In genomic region chr11:5099576-5100183, GRCm38 (mm10) we compare ENCODE assay signal across 8 mouse cellular contexts. TPM values are rescaled to one million over a fixed set of nuclear protein-coding genes. Genes with fewer than 3 reads are reported as not detected.
DNase-seq lines count a peak whose midpoint lies in the region; ATAC-seq and TF ChIP-seq lines count a peak whose summit lies in the region.

No protein-coding gene starts in this region.

- TF ChIP-seq CTCF in heart, postnatal 0 days (IDR thresholded peaks at IDR 0.05; ENCODE audit: low read depth): no peak

- H3K27me3 ChIP-seq in forebrain, embryonic 11.5 days (ENCODE audit: control insufficient read depth, insufficient read depth, low read length): no peaks in the 10 kb centered on the region
- H3K27me3 ChIP-seq in heart, postnatal 0 days (ENCODE audit: control insufficient read depth, insufficient read depth, low read length): no peaks in the 10 kb centered on the region
- H3K27me3 ChIP-seq in liver, embryonic 15.5 days: no peaks in the 10 kb centered on the region
- no peaks in the 10 kb centered on the region for H3K27me3 ChIP-seq in neural tube, embryonic 11.5 days (ENCODE audit: control insufficient read depth, insufficient read depth, low read length)
- H3K27me3 ChIP-seq in stomach, embryonic 16.5 days (ENCODE audit: control insufficient read depth, insufficient read depth, low read length): no peaks in the 10 kb centered on the region

- H3K36me3 ChIP-seq in forebrain, embryonic 11.5 days (ENCODE audit: control insufficient read depth, insufficient read depth, low read length): no peaks in the 10 kb centered on the region
- H3K36me3 ChIP-seq in heart, postnatal 0 days (replicated peaks; ENCODE audit: control insufficient read depth, insufficient read depth, low read length): peaks cover 19% of the 10 kb centered on the region; the same call in 1 of the 2 replicates
- H3K36me3 ChIP-seq in liver, embryonic 15.5 days (replicated peaks): peaks cover 17% of the 10 kb centered on the region
- H3K36me3 ChIP-seq in neural tube, embryonic 11.5 days (ENCODE audit: control insufficient read depth, insufficient read depth, low read length): no peaks in the 10 kb centered on the region; the same call in 1 of the 2 replicates
- no peaks in the 10 kb centered on the region for H3K36me3 ChIP-seq in stomach, embryonic 16.5 days (ENCODE audit: control insufficient read depth, insufficient read depth, low read length)

- ATAC-seq in forebrain, embryonic 11.5 days (replicated peaks; ENCODE audit: low FRiP score): peak; percentile 77
- ATAC-seq in heart, postnatal 0 days (ENCODE audit: insufficient read depth, low read depth): peak; percentile 71
- ATAC-seq in liver, embryonic 15.5 days (ENCODE audit: insufficient read depth): peak; percentile 59
- peak; percentile 66 for ATAC-seq in neural tube, embryonic 11.5 days (ENCODE audit: insufficient read depth, low FRiP score, low TSS enrichment)
- ATAC-seq in stomach, embryonic 16.5 days (ENCODE audit: insufficient read depth, low FRiP score): peak; percentile 78

- no peak for TF ChIP-seq EP300 in heart, postnatal 0 days (IDR thresholded peaks at IDR 0.05; ENCODE audit: low read depth)

- H3K9ac ChIP-seq in forebrain, embryonic 11.5 days (ENCODE audit: low read length): peak overlapping the region; percentile 99
- H3K9ac ChIP-seq in heart, postnatal 0 days (replicated peaks; ENCODE audit: low read depth, low read length): peak overlapping the region; percentile 96
- H3K9ac ChIP-seq in liver, embryonic 15.5 days: peak overlapping the region; percentile 98
- H3K9ac ChIP-seq in neural tube, embryonic 11.5 days (ENCODE audit: low read length): peak overlapping the region; percentile 93
- H3K9ac ChIP-seq in stomach, embryonic 16.5 days (ENCODE audit: low read length): peak overlapping the region; percentile 100

- peak overlapping the region; percentile 90 for H3K27ac ChIP-seq in forebrain, embryonic 11.5 days (ENCODE audit: low read depth, low read length)
- H3K27ac ChIP-seq in heart, postnatal 0 days (ENCODE audit: low read depth): peak overlapping the region; percentile 95
- peak overlapping the region; percentile 88 for H3K27ac ChIP-seq in liver, embryonic 15.5 days (replicated peaks)
- H3K27ac ChIP-seq in neural tube, embryonic 11.5 days (ENCODE audit: low read depth, low read length): peak overlapping the region; percentile 90
- peak overlapping the region; percentile 98 for H3K27ac ChIP-seq in stomach, embryonic 16.5 days (ENCODE audit: low read length)

- DNase-seq in CD8-positive naive resting alpha-beta T cell, adult 2 months (ENCODE audit: low read depth in 2 of 2, low spot score in 2 of 2): peak; percentile 28 to 49
- DNase-seq in c-Kit-positive CD71-negative TER-119-negative erythroid progenitor cells, embryonic 14.5 days (ENCODE audit: low read depth): peak; percentile 82
- peak; percentile 91 for DNase-seq in forebrain, embryonic 11.5 days (ENCODE audit: low spot score)
- DNase-seq in heart, postnatal 0 days (ENCODE audit: low spot score): peak; percentile 90
- peak; percentile 89 to 93 for DNase-seq in kidney, postnatal 4 days
- peak; percentile 89 for DNase-seq in neural tube, embryonic 11.5 days (ENCODE audit: low spot score)

- H3K4me3 ChIP-seq in forebrain, embryonic 11.5 days (ENCODE audit: low read depth, low read length): peak overlapping the region; percentile 100
- peak overlapping the region; percentile 95 for H3K4me3 ChIP-seq in heart, postnatal 0 days (ENCODE audit: low read depth, low read length)
- H3K4me3 ChIP-seq in liver, embryonic 15.5 days (replicated peaks): peak overlapping the region; percentile 97
- peak overlapping the region; percentile 90 for H3K4me3 ChIP-seq in neural tube, embryonic 11.5 days (ENCODE audit: low read depth, low read length)
- peak overlapping the region; percentile 97 for H3K4me3 ChIP-seq in stomach, embryonic 16.5 days (replicated peaks; ENCODE audit: low read length)

- peaks cover 3% of the 10 kb centered on the region; the same call in 1 of the 2 replicates for H3K4me1 ChIP-seq in forebrain, embryonic 11.5 days (replicated peaks; ENCODE audit: control insufficient read depth, insufficient read depth, low read length)
- peaks cover 28% of the 10 kb centered on the region for H3K4me1 ChIP-seq in heart, postnatal 0 days (ENCODE audit: control insufficient read depth, insufficient read depth)
- H3K4me1 ChIP-seq in liver, embryonic 15.5 days (replicated peaks): peaks cover 63% of the 10 kb centered on the region
- peaks cover 10% of the 10 kb centered on the region for H3K4me1 ChIP-seq in neural tube, embryonic 11.5 days (ENCODE audit: control insufficient read depth, insufficient read depth, low read length)
- peaks cover 32% of the 10 kb centered on the region for H3K4me1 ChIP-seq in stomach, embryonic 16.5 days (ENCODE audit: control insufficient read depth, insufficient read depth, low read length)

- under 1% methylated on average over 31 of the region's 31 CpGs for WGBS in forebrain, embryonic 11.5 days
- under 1% methylated on average over 30 of the region's 31 CpGs for WGBS in heart, postnatal 0 days
- WGBS in liver, embryonic 15.5 days (ENCODE audit: insufficient replicate concordance): under 1% methylated on average over 31 of the region's 31 CpGs
- WGBS in neural tube, embryonic 11.5 days: under 1% methylated on average over 21 of the region's 31 CpGs
- under 1% methylated on average over 31 of the region's 31 CpGs for WGBS in stomach, embryonic 16.5 days

- H3K4me2 ChIP-seq in forebrain, embryonic 11.5 days (ENCODE audit: low read depth, low read length, severe bottlenecking): peak overlapping the region; percentile 87
- peak overlapping the region; percentile 67 for H3K4me2 ChIP-seq in heart, postnatal 0 days (ENCODE audit: low read depth, low read length)
- peak overlapping the region; percentile 93 for H3K4me2 ChIP-seq in liver, embryonic 15.5 days
- H3K4me2 ChIP-seq in neural tube, embryonic 11.5 days (ENCODE audit: low read depth): peak overlapping the region; percentile 74
- H3K4me2 ChIP-seq in stomach, embryonic 16.5 days (ENCODE audit: low read depth, low read length): peak overlapping the region; percentile 88

- no peaks in the 10 kb centered on the region for H3K9me3 ChIP-seq in forebrain, embryonic 11.5 days (ENCODE audit: control insufficient read depth, low read length)
- H3K9me3 ChIP-seq in heart, postnatal 0 days (replicated peaks; ENCODE audit: control insufficient read depth, low read length): no peaks in the 10 kb centered on the region
- no peaks in the 10 kb centered on the region for H3K9me3 ChIP-seq in liver, embryonic 15.5 days (replicated peaks)
- H3K9me3 ChIP-seq in neural tube, embryonic 11.5 days (ENCODE audit: control insufficient read depth, low read length): no peaks in the 10 kb centered on the region
- no peaks in the 10 kb centered on the region for H3K9me3 ChIP-seq in stomach, embryonic 16.5 days (replicated peaks; ENCODE audit: control insufficient read depth, low read length)

RNA-seq across cellular contexts. Expression of gene Ewsr1, which starts 0.6 kb away (rescaled TPM):
- 509 and 539 TPM in 2 replicates for polyA plus RNA-seq in forebrain, embryonic 11.5 days (2014; fragmentation: Nextera tagmentation; extraction: Ambion mirVana)
- total RNA-seq in heart, postnatal 0 days (2014; rRNA removed; ENCODE audit: low replicate concordance): 213 and 286 TPM in 2 replicates
- polyA plus RNA-seq in heart, postnatal 0 days (2015; fragmentation: Nextera tagmentation; extraction: Ambion mirVana): 204 and 238 TPM in 2 replicates
- polyA plus RNA-seq in liver, embryonic 15.5 days (2015; fragmentation: Nextera tagmentation; extraction: Ambion mirVana): 255 and 279 TPM in 2 replicates
- 449 and 456 TPM in 2 replicates for polyA plus RNA-seq in neural tube, embryonic 11.5 days (2014; fragmentation: Nextera tagmentation; extraction: Ambion mirVana)
- polyA plus RNA-seq in stomach, embryonic 16.5 days (2015; fragmentation: Nextera tagmentation; extraction: Ambion mirVana): 530 and 537 TPM in 2 replicates

RNA-seq across cellular contexts. Expression of gene Rhbdd3, which starts 1.0 kb away (rescaled TPM):
- 26.5 and 34.4 TPM in 2 replicates for polyA plus RNA-seq in forebrain, embryonic 11.5 days (2014; fragmentation: Nextera tagmentation; extraction: Ambion mirVana)
- 17.9 and 50.4 TPM in 2 replicates for total RNA-seq in heart, postnatal 0 days (2014; rRNA removed; ENCODE audit: low replicate concordance)
- 28.5 and 28.8 TPM in 2 replicates for polyA plus RNA-seq in heart, postnatal 0 days (2015; fragmentation: Nextera tagmentation; extraction: Ambion mirVana)
- 12.0 and 13.4 TPM in 2 replicates for polyA plus RNA-seq in liver, embryonic 15.5 days (2015; fragmentation: Nextera tagmentation; extraction: Ambion mirVana)
- 21.4 and 23.8 TPM in 2 replicates for polyA plus RNA-seq in neural tube, embryonic 11.5 days (2014; fragmentation: Nextera tagmentation; extraction: Ambion mirVana)
- 24.8 and 25.2 TPM in 2 replicates for polyA plus RNA-seq in stomach, embryonic 16.5 days (2015; fragmentation: Nextera tagmentation; extraction: Ambion mirVana)

RNA-seq across cellular contexts. Expression of gene Gas2l1, which starts 34.6 kb away (rescaled TPM):
- polyA plus RNA-seq in forebrain, embryonic 11.5 days (2014; fragmentation: Nextera tagmentation; extraction: Ambion mirVana): 36.3 and 39.7 TPM in 2 replicates
- 21.9 and 28.5 TPM in 2 replicates for total RNA-seq in heart, postnatal 0 days (2014; rRNA removed; ENCODE audit: low replicate concordance)
- polyA plus RNA-seq in heart, postnatal 0 days (2015; fragmentation: Nextera tagmentation; extraction: Ambion mirVana): 11.5 and 12.0 TPM in 2 replicates
- 12.1 and 16.8 TPM in 2 replicates for polyA plus RNA-seq in liver, embryonic 15.5 days (2015; fragmentation: Nextera tagmentation; extraction: Ambion mirVana)
- 32.1 and 32.9 TPM in 2 replicates for polyA plus RNA-seq in neural tube, embryonic 11.5 days (2014; fragmentation: Nextera tagmentation; extraction: Ambion mirVana)
- 11.0 and 14.1 TPM in 2 replicates for polyA plus RNA-seq in stomach, embryonic 16.5 days (2015; fragmentation: Nextera tagmentation; extraction: Ambion mirVana)

RNA-seq across cellular contexts. Expression of gene Rasl10a, which starts 41.8 kb away (rescaled TPM):
- polyA plus RNA-seq in forebrain, embryonic 11.5 days (2014; fragmentation: Nextera tagmentation; extraction: Ambion mirVana): 0.23 and 0.99 TPM in 2 replicates
- 2.7 TPM in 1 of 2 replicates, not detected in the other for total RNA-seq in heart, postnatal 0 days (2014; rRNA removed; ENCODE audit: low replicate concordance)
- polyA plus RNA-seq in heart, postnatal 0 days (2015; fragmentation: Nextera tagmentation; extraction: Ambion mirVana): 0.85 and 1.1 TPM in 2 replicates
- 0.25 and 0.33 TPM in 2 replicates for polyA plus RNA-seq in liver, embryonic 15.5 days (2015; fragmentation: Nextera tagmentation; extraction: Ambion mirVana)
- polyA plus RNA-seq in neural tube, embryonic 11.5 days (2014; fragmentation: Nextera tagmentation; extraction: Ambion mirVana): 0.66 and 0.74 TPM in 2 replicates
- polyA plus RNA-seq in stomach, embryonic 16.5 days (2015; fragmentation: Nextera tagmentation; extraction: Ambion mirVana): 0.49 and 1.8 TPM in 2 replicates

RNA-seq across cellular contexts. Expression of gene Emid1, which starts 52.4 kb away (rescaled TPM):
- polyA plus RNA-seq in forebrain, embryonic 11.5 days (2014; fragmentation: Nextera tagmentation; extraction: Ambion mirVana): 22.2 TPM in 2 replicates
- total RNA-seq in heart, postnatal 0 days (2014; rRNA removed; ENCODE audit: low replicate concordance): 1.7 and 8.5 TPM in 2 replicates
- polyA plus RNA-seq in heart, postnatal 0 days (2015; fragmentation: Nextera tagmentation; extraction: Ambion mirVana): 4.4 and 5.8 TPM in 2 replicates
- 3.5 and 3.7 TPM in 2 replicates for polyA plus RNA-seq in liver, embryonic 15.5 days (2015; fragmentation: Nextera tagmentation; extraction: Ambion mirVana)
- polyA plus RNA-seq in neural tube, embryonic 11.5 days (2014; fragmentation: Nextera tagmentation; extraction: Ambion mirVana): 33.9 and 37.7 TPM in 2 replicates
- 59.1 and 60.4 TPM in 2 replicates for polyA plus RNA-seq in stomach, embryonic 16.5 days (2015; fragmentation: Nextera tagmentation; extraction: Ambion mirVana)

Comparison
In these comparisons a context has a peak if more than half of its experiments do, and no peak if none do; other contexts are left out.
1. Peak in every context shown above with its lines: DNase-seq, ATAC-seq, H3K4me3 ChIP-seq and H3K27ac ChIP-seq.
2. DNase-seq: peak in every context shown above with its lines; median percentile 91 in forebrain, embryonic 11.5 days; 91 in kidney, postnatal 4 days; 90 in heart, postnatal 0 days; 89 in neural tube, embryonic 11.5 days; 82 in c-Kit-positive CD71-negative TER-119-negative erythroid progenitor cells, embryonic 14.5 days; 38 in CD8-positive naive resting alpha-beta T cell, adult 2 months.